Mouse (Mus musculus): ENCODE data around the gene Rpp40.

DNA sequence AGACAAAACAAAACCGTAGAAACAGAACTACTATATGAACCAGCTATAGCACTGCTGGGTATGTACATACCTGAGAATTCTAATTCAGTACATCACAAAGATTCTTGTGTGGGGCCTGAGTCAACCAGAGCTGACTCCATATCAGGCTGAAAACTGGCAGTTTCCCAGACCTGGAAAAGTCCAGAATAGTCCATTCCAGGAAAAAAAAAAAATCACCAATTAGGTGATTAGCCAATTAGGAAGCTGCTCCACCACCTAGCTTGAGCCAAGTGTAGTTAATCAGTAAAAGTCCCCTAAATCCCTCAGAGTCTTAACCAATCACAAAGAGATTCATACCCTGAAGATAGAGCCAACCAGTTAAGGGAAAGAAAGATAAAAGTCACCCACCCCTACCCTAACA, 5.3 kb upstream of the Rpp40 start:
- no peak for TF ChIP-seq CTCF (IDR thresholded peaks at IDR 0.05; ENCODE audit: control insufficient read depth, insufficient read depth, insufficient replicate concordance, low read depth, low read length)
- no peak for TF ChIP-seq POLR2A (IDR thresholded peaks at IDR 0.05; ENCODE audit: control insufficient read depth, low read depth, low read length)
